Mouse (Mus musculus) ES-E14 (cell line): ENCODE data around the gene Scn4a. TPM values are rescaled to one million over a fixed set of nuclear protein-coding genes. Genes with fewer than 3 reads are reported as not detected.

Experiments
- DNase-seq: peaks from one replicate; pipeline ENCODE4 v3.0.0-alpha.2; 2013; ENCODE audit warnings: low read depth, low spot score
- H3K27ac ChIP-seq: 2 replicates; pipeline ENCODE4 v1.5.1; 2012; ENCODE audit warnings: low read depth, mild to moderate bottlenecking, low read length, moderate library complexity, mixed read lengths; ENCODE audit not compliant: poor library complexity, insufficient read depth, severe bottlenecking
- H3K36me3 ChIP-seq: 2 replicates; pipeline ENCODE4 v1.6.1; 2012; ENCODE audit warnings: mild to moderate bottlenecking, low read length, moderate library complexity, mixed read lengths; ENCODE audit not compliant: control insufficient read depth, poor library complexity, insufficient read depth, severe bottlenecking
- H3K4me1 ChIP-seq, 2 experiments: fragments of 150-350 bp in 1 of 2; sonication (generic) in 1 of 2; 2 replicates each; pipeline ENCODE4 v1.6.1; 2012; ENCODE audit warnings: low read length in 2 of 2, mild to moderate bottlenecking in 1 of 2, mixed read lengths in 1 of 2; ENCODE audit not compliant: control insufficient read depth in 2 of 2, insufficient read depth in 2 of 2, poor library complexity in 1 of 2
- H3K4me3 ChIP-seq, 2 experiments: fragments of 150-350 bp in 1 of 2; sonication (generic) in 1 of 2; 2 replicates each; pipeline ENCODE4 v1.5.1; 2012; ENCODE audit warnings: low read length in 2 of 2, low read depth in 1 of 2, mild to moderate bottlenecking in 1 of 2, mixed read lengths in 1 of 2; ENCODE audit not compliant: insufficient read depth in 1 of 2, poor library complexity in 1 of 2, severe bottlenecking in 1 of 2
- H3K9ac ChIP-seq: 2 replicates; pipeline ENCODE4 v1.6.1; 2012; ENCODE audit warnings: low read depth, mild to moderate bottlenecking, low read length, mixed read lengths; ENCODE audit not compliant: poor library complexity, insufficient read depth, severe bottlenecking
- H3K9me3 ChIP-seq: fragments of 150-350 bp; sonication (generic); 2 replicates; pipeline ENCODE4 v1.6.1; 2012; ENCODE audit warnings: low read depth, mild to moderate bottlenecking, low read length; ENCODE audit not compliant: control insufficient read depth, insufficient read depth
- CHD2 ChIP-seq: IDR thresholded peaks from 2 replicates; pipeline ENCODE4 v1.6.1; 2014; ENCODE audit warnings: mild to moderate bottlenecking, low read depth, low read length, inconsistent platforms
- HCFC1 ChIP-seq: IDR thresholded peaks from 2 replicates; pipeline ENCODE4 v1.6.1; 2012; ENCODE audit warnings: low read length, inconsistent platforms, borderline replicate concordance; ENCODE audit not compliant: insufficient read depth
- MAFK ChIP-seq: IDR thresholded peaks from 2 replicates; pipeline ENCODE4 v1.6.1; 2014; ENCODE audit warnings: mild to moderate bottlenecking, low read depth, low read length, inconsistent platforms; ENCODE audit not compliant: insufficient read depth
- ZC3H11A ChIP-seq: IDR thresholded peaks from 2 replicates; pipeline ENCODE4 v1.6.1; 2012; ENCODE audit warnings: low read depth, mild to moderate bottlenecking, inconsistent platforms, low read length, borderline replicate concordance
- ZNF384 ChIP-seq: IDR thresholded peaks from 2 replicates; pipeline ENCODE4 v1.6.1; 2012; ENCODE audit warnings: low read depth, low read length, inconsistent platforms
- in situ Hi-C, 2 experiments: fragments of 600-800 bp; cut with MboI; formaldehyde crosslinking; loops; one replicate each; pipeline ENCODE4 v1.15.1; 2025; ENCODE audit warnings: low sequenced_read_pairs in 2 of 2, inconsistent platforms in 1 of 2; ENCODE audit not compliant: unreplicated experiment in 2 of 2
- total RNA-seq: library from RNA; depleted of rRNA; stranded (reverse); fragments of 300-350 nt; gene quantifications from 2 replicates; pipeline ENCODE4 v1.2.3, GENCODE M21; 2012

The Scn4a gene
- total RNA-seq, 1 experiment, result 0.13 TPM

GRCm38 (mm10) chr11:106329128-106329527 lies 24.0 kb downstream of the Scn4a start:
- no peaks in the 10 kb centered on the region for H3K9me3 ChIP-seq
- H3K27ac ChIP-seq, result no peak overlapping the region
- in situ Hi-C loops, result no loop called here
- peaks cover 0 to 7% of the 10 kb centered on the region in 2 experiments; a peak in 2 of 4 replicates for H3K4me1 ChIP-seq
- no peaks in the 10 kb centered on the region for H3K36me3 ChIP-seq
- no peak overlapping the region for H3K4me3 ChIP-seq
- no peak for TF ChIP-seq HCFC1
- H3K9ac ChIP-seq, result no peak overlapping the region
- no peak for DNase-seq

- TF ChIP-seq ZNF384 (no peak), HCFC1 (no peak), CHD2 (no peak), ZC3H11A (no peak), MAFK (no peak)
- DNase-seq, result no peak
- peaks cover 0 to 5% of the 10 kb centered on the region in 2 experiments; a peak in 2 of 4 replicates for H3K4me1 ChIP-seq
- in situ Hi-C loops, result no loop called here
- H3K36me3 ChIP-seq, result no peaks in the 10 kb centered on the region
- H3K4me3 ChIP-seq, result no peak overlapping the region
- H3K9me3 ChIP-seq, result no peaks in the 10 kb centered on the region
- H3K9ac ChIP-seq, result no peak overlapping the region
- H3K27ac ChIP-seq, result no peak overlapping the region
Measured at GRCm38 (mm10) chr11:106328521-106328920, 24.6 kb downstream of the Scn4a start.

GRCm38 (mm10) chr11:106326475-106326874 lies 26.6 kb downstream of the Scn4a start:
- Histone ChIP-seq H3K9me3 (no peaks in the 10 kb centered on the region), H3K9ac (no peak overlapping the region), H3K36me3 (no peaks in the 10 kb centered on the region), H3K27ac (no peak overlapping the region), H3K4me1 (peaks cover 0 to 5% of the 10 kb centered on the region in 2 experiments; a peak in 2 of 4 replicates), H3K4me3 (no peak overlapping the region)
- TF ChIP-seq MAFK (no peak), ZNF384 (no peak), CHD2 (no peak), HCFC1 (no peak), ZC3H11A (no peak)
- no peak for DNase-seq
- in situ Hi-C loops, result no loop called here

GRCm38 (mm10) chr11:106325566-106326206 lies 27.4 kb downstream of the Scn4a start:
- no peak overlapping the region for H3K27ac ChIP-seq
- in situ Hi-C loops, result no loop called here
- H3K4me3 ChIP-seq, result no peak overlapping the region
- no peak overlapping the region for H3K9ac ChIP-seq
- H3K9me3 ChIP-seq, result no peaks in the 10 kb centered on the region
- peaks cover 0 to 5% of the 10 kb centered on the region in 2 experiments; a peak in 2 of 4 replicates for H3K4me1 ChIP-seq
- H3K36me3 ChIP-seq, result no peaks in the 10 kb centered on the region
- no peak for TF ChIP-seq MAFK
- 0 out of 2 replicates have a peak, but pooled peaks have one; percentile 14 for TF ChIP-seq ZC3H11A
- peak; percentile 44 for DNase-seq

- H3K4me3 ChIP-seq, result no peak overlapping the region
- no peak for TF ChIP-seq HCFC1
- TF ChIP-seq ZC3H11A, result no peak
- no peak for TF ChIP-seq CHD2
- TF ChIP-seq ZNF384, result no peak
- TF ChIP-seq MAFK, result no peak
- H3K27ac ChIP-seq, result no peak overlapping the region
- no peak overlapping the region for H3K9ac ChIP-seq
- no peaks in the 10 kb centered on the region for H3K9me3 ChIP-seq
- peaks cover 0 to 5% of the 10 kb centered on the region in 2 experiments; a peak in 2 of 4 replicates for H3K4me1 ChIP-seq
- no peak for DNase-seq
- no peaks in the 10 kb centered on the region for H3K36me3 ChIP-seq
- in situ Hi-C loops, result no loop called here
Measured at GRCm38 (mm10) chr11:106324858-106325257, 28.2 kb downstream of the Scn4a start.
